Mouse (Mus musculus): ENCODE measurements around the gene Tmprss9.

- TF ChIP-seq CTCF (IDR thresholded peaks at IDR 0.05; ENCODE audit: extremely low read depth, insufficient read length, insufficient replicate concordance, low read depth, low read length) (no peak), POLR2A (IDR thresholded peaks at IDR 0.05; ENCODE audit: low read depth, low read length) (no peak)
These were observed 64.6 kb downstream of the Tmprss9 start for GRCm38 (mm10) chr10:80936135-80936809.
